Mouse (Mus musculus) kidney, adult 2 months (tissue): Measurements from ENCODE around the gene Serpina16. TPM values are rescaled to one million over a fixed set of nuclear protein-coding genes. Genes with fewer than 3 reads are reported as not detected.
A peak's percentile ranks its signal among the peaks of the same experiment; 100 is the strongest.
"Not testable (repeated sequence)": the region's sequence is repeated elsewhere in the genome, so short reads cannot be mapped to it uniquely, and the experiment has no call there.

Experiments
- DNase-seq: peaks from one replicate; pipeline ENCODE4 v3.0.0; 2021
- H3K27ac ChIP-seq: fragments of 200-500 bp; 2 replicates; pipeline ENCODE4 v1.5.1; 2012; ENCODE audit warnings: low read depth, low read length, control low read depth, inconsistent platforms; ENCODE audit not compliant: insufficient read depth
- H3K27me3 ChIP-seq: fragments of 200-500 bp; replicated peaks from 2 replicates; pipeline ENCODE4 v1.6.1; 2012; ENCODE audit warnings: mild to moderate bottlenecking, moderate library complexity, low read length, inconsistent platforms; ENCODE audit not compliant: control insufficient read depth, insufficient read depth
- H3K36me3 ChIP-seq: fragments of 200-500 bp; 2 replicates; pipeline ENCODE4 v1.6.1; 2012; ENCODE audit warnings: mild to moderate bottlenecking, moderate library complexity, low read length, inconsistent platforms; ENCODE audit not compliant: control insufficient read depth, insufficient read depth
- H3K4me1 ChIP-seq: fragments of 200-500 bp; 2 replicates; pipeline ENCODE4 v1.6.1; 2011; ENCODE audit warnings: low read length; ENCODE audit not compliant: control insufficient read depth, insufficient read depth
- H3K4me3 ChIP-seq: fragments of 200-500 bp; 2 replicates; pipeline ENCODE4 v1.5.1; 2011; ENCODE audit warnings: mild to moderate bottlenecking, low read depth, low read length, control low read depth; ENCODE audit not compliant: insufficient read depth
- CTCF ChIP-seq: fragments of 200-500 bp; conservative IDR thresholded peaks from 2 replicates; pipeline ENCODE4 v1.5.1; 2011; ENCODE audit warnings: low read depth, mild to moderate bottlenecking, control low read depth, low read length, moderate library complexity, mixed read lengths; ENCODE audit not compliant: insufficient read depth, insufficient read length
- POLR2A ChIP-seq: fragments of 200-500 bp; IDR thresholded peaks from one replicate; pipeline ENCODE4 v1.6.1; 2011; ENCODE audit warnings: low read depth, low read length, control low read depth
- WGBS: fragments of 180-500 bp; shearing (Covaris S2); methylation state at CpG from one replicate; pipeline ENCODE4 v1.1.7; 2018; 5-methylcytosine and 5-hydroxymethylcytosine counted together
- polyA plus RNA-seq: library from polyadenylated mRNA; depleted of rRNA; stranded (reverse); fragments of >200 nt; gene quantifications from 2 replicates; pipeline ENCODE4 v1.2.3, GENCODE M21; 2012

Gene Serpina16
- polyA plus RNA-seq, 1 experiment = not detected

DNA sequence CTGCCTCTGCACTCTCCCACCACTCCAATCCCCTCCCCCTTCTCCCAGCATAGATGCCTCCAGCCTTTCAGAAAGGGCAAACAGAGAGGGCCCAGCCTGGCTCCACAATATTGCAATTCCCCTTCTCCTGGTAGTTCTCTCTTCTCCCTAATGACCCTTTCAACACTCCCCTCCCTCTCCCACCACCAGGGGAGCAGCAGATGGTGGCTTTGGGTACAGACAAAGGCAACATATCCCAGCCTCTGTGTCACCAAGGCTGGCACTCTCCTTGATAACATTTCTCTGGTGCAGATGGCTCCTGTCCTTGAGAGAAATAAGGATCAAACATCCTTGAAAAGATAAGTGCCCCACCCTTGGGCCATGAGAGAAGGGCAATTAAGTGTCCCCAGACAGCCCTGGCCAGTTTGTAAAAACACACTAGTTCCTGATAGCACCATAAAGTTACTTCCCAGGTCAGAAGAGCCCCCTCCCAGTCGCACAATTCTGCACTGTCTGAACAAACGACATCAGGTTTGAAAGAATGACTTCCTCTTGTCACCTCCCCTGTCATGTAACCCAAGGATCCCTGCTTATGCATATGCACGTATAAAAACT is 12.4 kb upstream of the Serpina16 start:
- Histone ChIP-seq H3K4me3 (no peak overlapping the region), H3K36me3 (no peaks in the 10 kb centered on the region), H3K4me1 (no peaks in the 10 kb centered on the region), H3K27me3 (no peaks in the 10 kb centered on the region), H3K27ac (no peak overlapping the region)
- WGBS = 16% methylated on average over 3 of the region's 3 CpGs
- no peak for TF ChIP-seq POLR2A
- no peak for TF ChIP-seq CTCF
- DNase-seq = no peak

DNA sequence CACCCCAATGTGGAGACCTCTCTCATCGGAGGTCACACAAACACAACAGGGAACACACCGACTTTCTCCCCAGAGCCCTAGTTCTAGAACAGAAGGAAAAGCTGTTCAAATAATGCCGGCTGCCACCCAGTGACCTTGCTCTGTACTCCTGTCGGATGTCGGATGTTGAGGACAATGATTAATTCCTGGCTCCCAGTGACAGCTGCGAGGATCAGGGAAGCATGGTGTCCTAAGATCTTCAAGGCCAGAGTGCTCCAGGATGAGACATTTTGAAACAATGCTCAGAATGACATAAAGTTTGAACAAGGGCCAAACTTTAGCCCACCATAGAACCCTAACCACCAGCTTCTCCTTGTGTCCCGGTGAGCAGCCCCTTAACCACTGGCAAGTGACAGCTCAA is 11.1 kb upstream of the Serpina16 start:
- Histone ChIP-seq H3K4me1 (no peaks in the 10 kb centered on the region), H3K27me3 (no peaks in the 10 kb centered on the region), H3K36me3 (no peaks in the 10 kb centered on the region), H3K27ac (no peak overlapping the region), H3K4me3 (no peak overlapping the region)
- 38% methylated on average over 7 of the region's 7 CpGs for WGBS
- DNase-seq = peak; percentile 46
- TF ChIP-seq POLR2A = no peak
- TF ChIP-seq CTCF = no peak

DNA sequence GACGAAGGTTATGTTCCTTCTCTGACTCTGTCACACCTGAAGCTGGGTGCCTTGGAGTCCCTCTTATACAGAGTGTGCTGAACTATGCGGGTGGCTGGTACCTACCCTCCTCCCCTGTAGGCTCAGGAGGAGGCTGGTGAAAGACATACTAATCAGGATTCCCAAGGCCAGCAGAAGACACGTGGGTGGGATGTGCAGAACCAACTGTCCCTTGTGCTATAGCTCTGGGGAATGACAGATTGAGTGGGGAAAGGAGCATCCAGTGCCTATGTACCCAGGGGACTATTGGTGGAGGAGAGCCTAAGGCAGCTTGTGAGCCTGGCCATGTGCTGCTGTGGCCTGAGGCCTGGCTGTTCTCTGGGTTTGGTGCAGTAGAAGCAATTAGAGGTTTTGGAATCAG is 10.1 kb upstream of the Serpina16 start:
- no peak for DNase-seq
- Histone ChIP-seq H3K36me3 (no peaks in the 10 kb centered on the region), H3K4me1 (no peaks in the 10 kb centered on the region; the same call in 1 of the 2 replicates), H3K4me3 (no peak overlapping the region), H3K27ac (no peak overlapping the region), H3K27me3 (no peaks in the 10 kb centered on the region)
- TF ChIP-seq POLR2A (no peak), CTCF (no peak)
- WGBS = 79% methylated on average over 3 of the region's 3 CpGs

DNA sequence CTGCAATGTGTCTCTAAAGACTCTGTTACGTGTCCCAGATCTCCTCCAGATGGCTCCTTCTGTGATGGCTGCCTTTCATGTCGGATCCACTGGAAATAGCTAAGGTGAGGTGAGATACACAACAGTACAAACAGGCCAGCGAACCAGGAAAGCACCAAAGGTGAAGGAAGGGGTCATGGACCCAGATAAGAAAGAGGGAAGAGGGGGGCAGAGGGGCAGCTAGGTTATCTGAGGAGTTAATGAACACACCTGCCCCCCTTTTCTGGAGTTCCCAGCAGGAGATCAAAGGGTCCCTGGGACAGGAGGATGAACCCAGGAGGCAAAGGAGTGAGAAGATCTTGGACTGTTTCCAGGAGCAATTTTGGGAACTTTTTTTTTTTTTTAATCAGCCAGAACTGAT is 9.4 kb upstream of the Serpina16 start:
- no peaks in the 10 kb centered on the region for H3K36me3 ChIP-seq
- no peaks in the 10 kb centered on the region; the same call in 1 of the 2 replicates for H3K4me1 ChIP-seq
- TF ChIP-seq POLR2A (no peak), CTCF (no peak)
- no peak overlapping the region for H3K27ac ChIP-seq
- DNase-seq = no peak
- no peak overlapping the region for H3K4me3 ChIP-seq
- WGBS = 77% methylated on average over 3 of the region's 3 CpGs
- H3K27me3 ChIP-seq = no peaks in the 10 kb centered on the region

DNA sequence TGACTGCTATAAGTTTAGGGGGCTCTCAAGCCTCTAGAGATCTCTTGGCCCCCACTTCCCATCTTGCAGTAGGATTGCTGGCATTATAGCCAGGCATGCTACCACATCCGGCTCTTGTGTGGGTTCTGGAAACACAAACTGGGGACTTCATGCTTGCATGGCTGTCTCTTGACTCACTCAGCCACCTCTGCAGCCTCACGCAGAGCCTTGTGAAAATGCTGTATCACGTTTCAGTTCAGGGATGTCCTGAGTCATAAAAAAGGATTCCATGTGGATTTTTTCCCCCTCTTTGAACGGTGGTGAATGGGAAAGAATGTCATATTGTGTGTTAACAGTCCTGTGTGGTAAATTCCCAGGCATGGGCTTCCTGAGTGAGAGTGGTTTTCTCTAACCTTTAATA is 7.8 kb upstream of the Serpina16 start:
- H3K27ac ChIP-seq = no peak overlapping the region
- H3K36me3 ChIP-seq = no peaks in the 10 kb centered on the region
- H3K4me1 ChIP-seq = no peaks in the 10 kb centered on the region; the same call in 1 of the 2 replicates
- H3K27me3 ChIP-seq = no peaks in the 10 kb centered on the region
- no peak for DNase-seq
- TF ChIP-seq POLR2A (no peak), CTCF (no peak)
- H3K4me3 ChIP-seq = no peak overlapping the region
- 16% methylated on average over 4 of the region's 4 CpGs for WGBS

DNA sequence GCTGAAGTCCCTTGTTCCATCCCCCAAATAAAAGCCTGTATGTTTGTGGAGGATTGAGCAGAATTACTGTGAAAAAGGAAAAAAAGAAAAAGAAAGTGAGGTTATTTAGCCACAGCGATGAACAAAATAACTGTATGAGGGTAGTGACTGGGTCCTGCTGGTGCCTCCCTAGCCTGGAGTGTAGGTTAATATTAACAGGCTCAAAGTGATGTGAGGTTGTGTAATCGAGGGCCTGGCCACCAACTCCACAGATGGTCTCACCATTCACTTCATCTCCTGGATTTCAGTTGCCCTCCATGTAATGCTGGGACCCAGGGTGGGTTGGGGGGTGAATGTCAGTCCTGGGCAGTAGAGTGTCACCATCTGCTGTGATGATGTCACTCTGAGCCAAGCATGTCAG is 5.8 kb upstream of the Serpina16 start:
- H3K4me1 ChIP-seq = no peaks in the 10 kb centered on the region; the same call in 1 of the 2 replicates
- no peaks in the 10 kb centered on the region for H3K27me3 ChIP-seq
- no peak overlapping the region for H3K4me3 ChIP-seq
- no peaks in the 10 kb centered on the region for H3K36me3 ChIP-seq
- TF ChIP-seq POLR2A = no peak
- TF ChIP-seq CTCF = no peak
- 29% methylated on average over 2 of the region's 2 CpGs for WGBS
- DNase-seq = peak; percentile 47
- no peak overlapping the region for H3K27ac ChIP-seq

DNA sequence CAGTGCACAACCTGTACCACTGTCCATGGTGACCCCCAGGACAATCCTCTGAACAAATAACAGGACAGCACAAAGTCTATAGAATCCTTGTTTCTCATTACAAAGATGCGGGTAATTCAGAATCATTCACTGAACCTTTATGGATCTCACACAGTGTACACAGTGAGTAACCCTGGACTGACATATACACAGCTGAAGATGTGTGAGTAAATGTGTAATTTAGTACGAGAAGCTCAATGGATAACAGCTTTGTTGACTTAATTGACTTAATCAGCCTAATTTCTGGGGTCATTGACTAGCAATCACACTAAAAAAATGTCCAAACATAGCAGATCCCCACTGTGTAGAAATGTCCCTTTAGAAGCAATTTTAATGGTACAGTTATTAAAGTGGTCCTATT is 5.2 kb upstream of the Serpina16 start:
- Histone ChIP-seq H3K27ac (no peak overlapping the region), H3K27me3 (no peaks in the 10 kb centered on the region), H3K36me3 (no peaks in the 10 kb centered on the region), H3K4me3 (no peak overlapping the region), H3K4me1 (no peaks in the 10 kb centered on the region; the same call in 1 of the 2 replicates)
- TF ChIP-seq CTCF (no peak), POLR2A (no peak)
- DNase-seq = no peak
- 62% methylated on average over 2 of the region's 2 CpGs for WGBS

DNA sequence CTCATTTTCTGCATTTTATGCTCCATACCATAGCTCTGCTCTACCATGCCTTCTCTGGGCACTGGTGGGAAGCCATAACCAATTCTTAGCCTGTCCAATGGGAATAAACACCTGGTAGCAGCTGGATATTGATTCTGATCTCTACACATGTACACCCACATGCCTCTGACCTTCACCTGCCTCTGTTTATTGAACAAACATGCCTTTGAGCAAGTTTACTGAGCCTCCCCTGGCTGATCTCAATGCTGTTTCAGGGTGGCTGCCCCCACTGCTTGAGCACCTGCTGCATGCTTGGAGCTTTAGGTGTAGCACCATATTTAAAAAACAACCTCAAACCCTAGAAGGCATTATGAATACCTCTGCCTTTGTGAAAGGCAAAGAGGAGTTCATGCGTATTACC is 3.9 kb upstream of the Serpina16 start:
- not testable (repeated sequence) for H3K27me3 ChIP-seq, H3K4me3 ChIP-seq, H3K4me1 ChIP-seq, DNase-seq, H3K36me3 ChIP-seq, H3K27ac ChIP-seq
- 97% methylated on average over 1 of the region's 1 CpGs for WGBS
